Mouse (Mus musculus) brain, embryonic 14.5 days (tissue): ENCODE measurements around the gene Tbc1d22a. TPM values are rescaled to one million over a fixed set of nuclear protein-coding genes. Genes with fewer than 3 reads are reported as not detected.

Experiments used
- DNase-seq: peaks from one replicate; pipeline ENCODE4 v3.0.0-alpha.2; 2011; ENCODE audit warnings: low read depth
- CTCF ChIP-seq: fragments of 200-500 bp; IDR thresholded peaks from 2 replicates; pipeline ENCODE4 v1.5.1; 2012; ENCODE audit warnings: inconsistent platforms, mild to moderate bottlenecking, moderate library complexity, borderline replicate concordance; ENCODE audit not compliant: insufficient read depth, insufficient read length; ENCODE audit errors: extremely low read depth
- POLR2A ChIP-seq: fragments of 200-500 bp; IDR thresholded peaks from 2 replicates; pipeline ENCODE4 v1.6.1; 2012; ENCODE audit warnings: mild to moderate bottlenecking, inconsistent platforms, borderline replicate concordance; ENCODE audit not compliant: poor library complexity, insufficient read depth, insufficient read length, severe bottlenecking; ENCODE audit errors: extremely low read depth
- polyA plus RNA-seq: library from polyadenylated mRNA; depleted of rRNA; stranded (reverse); fragments of >200 nt; gene quantifications from 2 replicates; pipeline ENCODE4 v1.2.3, GENCODE M21; 2012

Tbc1d22a gene
- polyA plus RNA-seq, 1 experiment, result 16.8 TPM

- DNase-seq, result peak; percentile 32
- TF ChIP-seq CTCF (no peak), POLR2A (no peak)
Measured at GRCm38 (mm10) chr15:86364948-86365658, 150.8 kb downstream of the Tbc1d22a start.

- TF ChIP-seq CTCF (no peak), POLR2A (no peak)
Measured at GRCm38 (mm10) chr15:86366726-86367125, 152.5 kb downstream of the Tbc1d22a start.

GRCm38 (mm10) chr15:86367247-86367646, 153.0 kb downstream of the Tbc1d22a start:
- TF ChIP-seq POLR2A (no peak), CTCF (no peak)
- peak; percentile 65 for DNase-seq

More at GRCm38 (mm10) chr15:86366726-86367125, 152.5 kb downstream of the Tbc1d22a start:
- peak; percentile 38 for DNase-seq

GRCm38 (mm10) chr15:86370846-86371245, 156.6 kb downstream of the Tbc1d22a start:
- TF ChIP-seq POLR2A, result no peak
- no peak for TF ChIP-seq CTCF
- no peak for DNase-seq

- TF ChIP-seq CTCF (no peak), POLR2A (no peak)
Measured at GRCm38 (mm10) chr15:86375262-86375661, 161.0 kb downstream of the Tbc1d22a start.

GRCm38 (mm10) chr15:86375860-86376394, 161.7 kb downstream of the Tbc1d22a start:
- TF ChIP-seq CTCF (no peak), POLR2A (no peak)
- no peak for DNase-seq

More at GRCm38 (mm10) chr15:86375262-86375661, 161.0 kb downstream of the Tbc1d22a start:
- no peak for DNase-seq

- DNase-seq, result peak; percentile 69
- TF ChIP-seq POLR2A (no peak), CTCF (no peak)
Measured at GRCm38 (mm10) chr15:86383278-86383677, 169.0 kb downstream of the Tbc1d22a start.

- no peak for DNase-seq
- no peak for TF ChIP-seq POLR2A
- TF ChIP-seq CTCF, result no peak
Measured at GRCm38 (mm10) chr15:86385436-86385835, 171.2 kb downstream of the Tbc1d22a start.

- DNase-seq, result no peak
- TF ChIP-seq CTCF (no peak), POLR2A (no peak)
Measured at GRCm38 (mm10) chr15:86386325-86386724, 172.1 kb downstream of the Tbc1d22a start.

- TF ChIP-seq CTCF, result no peak
- no peak for TF ChIP-seq POLR2A
- DNase-seq, result peak; percentile 56
Measured at GRCm38 (mm10) chr15:86388597-86388996, 174.3 kb downstream of the Tbc1d22a start.

GRCm38 (mm10) chr15:86404866-86405265, 190.6 kb downstream of the Tbc1d22a start:
- no peak for DNase-seq
- TF ChIP-seq CTCF (no peak), POLR2A (no peak)

GRCm38 (mm10) chr15:86405527-86405926, 191.3 kb downstream of the Tbc1d22a start:
- TF ChIP-seq POLR2A, result no peak
- peak; percentile 85 for TF ChIP-seq CTCF
- DNase-seq, result peak; percentile 62

GRCm38 (mm10) chr15:86409352-86409751, 195.1 kb downstream of the Tbc1d22a start:
- peak; percentile 70 for DNase-seq

More at GRCm38 (mm10) chr15:86409352-86409751, 195.1 kb downstream of the Tbc1d22a start:
- TF ChIP-seq POLR2A (no peak), CTCF (peak; percentile 58; the same call in 1 of the 2 replicates)
